9 mouse cellular contexts compared by ENCODE assay signal in the genomic region with DNA sequence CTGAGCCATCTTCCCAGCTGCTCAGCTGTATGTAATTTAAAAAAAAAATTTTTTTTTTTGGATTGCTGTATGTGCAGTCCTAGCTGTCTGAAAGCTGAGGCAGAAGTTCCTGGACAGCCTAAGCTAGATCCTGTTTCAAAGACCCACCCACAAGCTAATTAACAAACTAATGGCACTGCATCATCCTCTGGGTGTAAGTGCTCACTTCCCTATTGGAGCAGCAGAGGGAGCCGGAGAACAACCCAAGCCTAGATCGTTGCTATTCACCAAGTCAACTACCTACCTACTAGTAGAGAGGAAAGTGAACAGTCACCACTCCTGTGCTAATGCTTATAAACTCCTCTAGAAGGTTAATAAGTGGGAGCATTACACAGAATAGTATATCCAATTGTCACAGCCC. TPM values are rescaled to one million over a fixed set of nuclear protein-coding genes. Genes with fewer than 3 reads are reported as not detected.
A peak's percentile ranks its signal among the peaks of the same experiment; 100 is the strongest.
DNase-seq lines count a peak whose midpoint lies in the region; ATAC-seq lines count a peak whose summit lies in the region.
"Had no signal": no experiment of that assay in that cellular context is flagged by ENCODE, and none has a peak within 500 bp of the region (broad histone marks: within the 10 kb centered on the region; RNA-seq: fewer than 3 reads in every experiment).

No protein-coding gene starts in this region.

- ATAC-seq in liver, embryonic 11.5 days (replicated peaks; ENCODE audit: low FRiP score) = no peak; the same call in 1 of the 2 replicates
- no peak; the same call in 1 of the 2 replicates for ATAC-seq in embryonic facial prominence, embryonic 11.5 days (replicated peaks; ENCODE audit: insufficient number of reproducible peaks, low FRiP score, low TSS enrichment, low read depth)
- peak; percentile 52 for ATAC-seq in lung, embryonic 16.5 days (ENCODE audit: low read depth)

- no peak overlapping the region for H3K4me3 ChIP-seq in liver, embryonic 11.5 days (ENCODE audit: low read depth, low read length)
- H3K4me3 ChIP-seq in embryonic facial prominence, embryonic 11.5 days (ENCODE audit: low read depth, low read length) = no peak overlapping the region
- H3K4me3 ChIP-seq in lung, embryonic 16.5 days (ENCODE audit: low read length) = no peak overlapping the region

- no peaks in the 10 kb centered on the region for H3K9me3 ChIP-seq in liver, embryonic 11.5 days (ENCODE audit: control insufficient read depth, low read length)
- no peaks in the 10 kb centered on the region for H3K9me3 ChIP-seq in embryonic facial prominence, embryonic 11.5 days (replicated peaks; ENCODE audit: control insufficient read depth, low read length)
- H3K9me3 ChIP-seq in lung, embryonic 16.5 days (ENCODE audit: control insufficient read depth, low read length) = no peaks in the 10 kb centered on the region

- H3K27ac ChIP-seq in liver, embryonic 11.5 days (ENCODE audit: low read depth, low read length) = no peak overlapping the region
- no peak overlapping the region for H3K27ac ChIP-seq in embryonic facial prominence, embryonic 11.5 days (replicated peaks; ENCODE audit: low read depth, low read length)
- H3K27ac ChIP-seq in lung, embryonic 16.5 days (ENCODE audit: low read length) = no peak overlapping the region
- H3K27ac ChIP-seq: macrophage had no signal

- DNase-seq in liver = peak; percentile 58
- no peak for DNase-seq in liver, embryonic 11.5 days (ENCODE audit: low spot score)
- peak; percentile 48 to 55 for DNase-seq in adrenal gland, postnatal 36 days
- DNase-seq in embryonic facial prominence, embryonic 11.5 days (ENCODE audit: low spot score) = peak; percentile 57
- peak; percentile 68 for DNase-seq in heart, postnatal 4 days
- DNase-seq in kidney, postnatal 25 days = peak; percentile 60 to 74
- DNase-seq in spleen, adult 18-20 months = peak; percentile 14 to 43

- no peaks in the 10 kb centered on the region for H3K4me1 ChIP-seq in liver, embryonic 11.5 days (replicated peaks; ENCODE audit: control insufficient read depth, insufficient read depth, low read length)
- no peaks in the 10 kb centered on the region for H3K4me1 ChIP-seq in embryonic facial prominence, embryonic 11.5 days (ENCODE audit: control insufficient read depth, insufficient read depth, low read length)
- no peaks in the 10 kb centered on the region for H3K4me1 ChIP-seq in lung, embryonic 16.5 days (replicated peaks; ENCODE audit: control insufficient read depth, insufficient read depth, low read length)

- H3K9ac ChIP-seq in liver, embryonic 11.5 days (ENCODE audit: low read depth, low read length) = no peak overlapping the region
- no peak overlapping the region for H3K9ac ChIP-seq in embryonic facial prominence, embryonic 11.5 days (replicated peaks; ENCODE audit: low read length)
- H3K9ac ChIP-seq in lung, embryonic 16.5 days (ENCODE audit: low read length) = no peak overlapping the region

- no peaks in the 10 kb centered on the region for H3K27me3 ChIP-seq in liver, embryonic 11.5 days (replicated peaks; ENCODE audit: control insufficient read depth, insufficient read depth, low read length)
- no peaks in the 10 kb centered on the region for H3K27me3 ChIP-seq in embryonic facial prominence, embryonic 11.5 days (ENCODE audit: control insufficient read depth, insufficient read depth, low read length)
- H3K27me3 ChIP-seq in lung, embryonic 16.5 days (ENCODE audit: control insufficient read depth, insufficient read depth, low read depth, low read length) = no peaks in the 10 kb centered on the region

- peaks cover 42% of the 10 kb centered on the region for H3K36me3 ChIP-seq in liver, embryonic 11.5 days (ENCODE audit: control insufficient read depth, insufficient read depth, low read length)
- H3K36me3 ChIP-seq in embryonic facial prominence, embryonic 11.5 days (replicated peaks; ENCODE audit: control insufficient read depth, insufficient read depth, low read depth, low read length) = peaks cover 19% of the 10 kb centered on the region
- H3K36me3 ChIP-seq in lung, embryonic 16.5 days (ENCODE audit: control insufficient read depth, insufficient read depth, low read length) = peaks cover 64% of the 10 kb centered on the region

- WGBS in liver, embryonic 11.5 days = 71% methylated on average over 2 of the region's 2 CpGs
- 71% methylated on average over 2 of the region's 2 CpGs for WGBS in embryonic facial prominence, embryonic 11.5 days
- 44% methylated on average over 2 of the region's 2 CpGs for WGBS in lung, embryonic 16.5 days

- H3K4me2 ChIP-seq in liver, embryonic 11.5 days = no peak overlapping the region
- H3K4me2 ChIP-seq in embryonic facial prominence, embryonic 11.5 days (ENCODE audit: low read depth, low read length) = no peak overlapping the region
- no peak overlapping the region for H3K4me2 ChIP-seq in lung, embryonic 16.5 days (ENCODE audit: low read depth, low read length)

RNA-seq across cellular contexts. Expression of a gene that starts 52.6 kb away (rescaled TPM):
- polyA plus RNA-seq in liver, embryonic 11.5 days (2014; fragmentation: Nextera tagmentation; extraction: Ambion mirVana) = 23.7 and 25.3 TPM in 2 replicates
- total RNA-seq in adrenal gland, postnatal 36 days (2021) = 10 to 100 TPM; 47.1 to 51.0 TPM
- 28.1 and 28.6 TPM in 2 replicates for polyA plus RNA-seq in embryonic facial prominence, embryonic 11.5 days (2014; fragmentation: Nextera tagmentation; extraction: Ambion mirVana)
- total RNA-seq in heart, postnatal 4 days (2021) = 10 to 100 TPM; 35.3 to 36.0 TPM
- polyA plus RNA-seq in lung, embryonic 16.5 days (2015; fragmentation: Nextera tagmentation; extraction: Ambion mirVana) = 43.2 and 44.9 TPM in 2 replicates

RNA-seq across cellular contexts. Expression of a gene that starts 58.4 kb away (rescaled TPM):
- 32.2 and 34.9 TPM in 2 replicates for polyA plus RNA-seq in liver, embryonic 11.5 days (2014; fragmentation: Nextera tagmentation; extraction: Ambion mirVana)
- total RNA-seq in adrenal gland, postnatal 36 days (2021) = 100 to 1,000 TPM; 129 to 141 TPM
- polyA plus RNA-seq in embryonic facial prominence, embryonic 11.5 days (2014; fragmentation: Nextera tagmentation; extraction: Ambion mirVana) = 61.5 and 65.2 TPM in 2 replicates
- 10 to 100 TPM; 95.4 to 97.2 TPM for total RNA-seq in heart, postnatal 4 days (2021)
- polyA plus RNA-seq in lung, embryonic 16.5 days (2015; fragmentation: Nextera tagmentation; extraction: Ambion mirVana) = 48.1 and 51.0 TPM in 2 replicates
